Mouse (Mus musculus) retina, adult 2 months (tissue): ENCODE data around the gene Macf1.

Source experiments
- DNase-seq: peaks from one replicate; pipeline ENCODE4 v3.0.0-alpha.2; 2012; ENCODE audit warnings: low read depth, low spot score

Macf1 gene

GRCm38 (mm10) chr4:123409752-123410151 is 274.4 kb downstream of the Macf1 start:
- no peak for DNase-seq

- no peak for DNase-seq
These were observed 275.0 kb downstream of the Macf1 start for GRCm38 (mm10) chr4:123409034-123409692.

GRCm38 (mm10) chr4:123407792-123408191 is 276.4 kb downstream of the Macf1 start:
- DNase-seq = no peak

GRCm38 (mm10) chr4:123404056-123404455 is 280.1 kb downstream of the Macf1 start:
- no peak for DNase-seq

- DNase-seq = no peak
These were observed 281.9 kb downstream of the Macf1 start for GRCm38 (mm10) chr4:123402244-123402643.

GRCm38 (mm10) chr4:123401265-123401664 is 282.9 kb downstream of the Macf1 start:
- no peak for DNase-seq

GRCm38 (mm10) chr4:123397643-123398434 is 286.3 kb downstream of the Macf1 start:
- no peak for DNase-seq

- DNase-seq = no peak
These were observed 287.1 kb downstream of the Macf1 start for GRCm38 (mm10) chr4:123397049-123397448.

GRCm38 (mm10) chr4:123395435-123396000 is 288.6 kb downstream of the Macf1 start:
- DNase-seq = no peak

GRCm38 (mm10) chr4:123394878-123395277 is 289.3 kb downstream of the Macf1 start:
- no peak for DNase-seq

GRCm38 (mm10) chr4:123394269-123394668 is 289.9 kb downstream of the Macf1 start:
- no peak for DNase-seq

GRCm38 (mm10) chr4:123393004-123393403 is 291.2 kb downstream of the Macf1 start:
- no peak for DNase-seq

GRCm38 (mm10) chr4:123392187-123392586 is 292.0 kb downstream of the Macf1 start:
- no peak for DNase-seq

GRCm38 (mm10) chr4:123385028-123385427 is 299.1 kb downstream of the Macf1 start:
- no peak for DNase-seq

GRCm38 (mm10) chr4:123383173-123383572 is 301.0 kb downstream of the Macf1 start:
- no peak for DNase-seq

- no peak for DNase-seq
These were observed 302.1 kb downstream of the Macf1 start for GRCm38 (mm10) chr4:123382051-123382450.

- DNase-seq = no peak
These were observed 302.6 kb downstream of the Macf1 start for GRCm38 (mm10) chr4:123381598-123381997.

GRCm38 (mm10) chr4:123376031-123376430 is 308.1 kb downstream of the Macf1 start:
- no peak for DNase-seq

GRCm38 (mm10) chr4:123374316-123375008 is 309.7 kb downstream of the Macf1 start:
- DNase-seq = no peak

GRCm38 (mm10) chr4:123363555-123363954 is 320.6 kb downstream of the Macf1 start:
- no peak for DNase-seq

- DNase-seq = no peak
These were observed 323.4 kb downstream of the Macf1 start for GRCm38 (mm10) chr4:123360771-123361170.

GRCm38 (mm10) chr4:123358613-123359012 is 325.5 kb downstream of the Macf1 start:
- DNase-seq = no peak
